Mouse (Mus musculus) liver, adult 2 months (tissue): ENCODE data around the gene Zmynd8.

Experiments
- CTCF ChIP-seq: fragments of 200-500 bp; IDR thresholded peaks from 2 replicates; pipeline ENCODE4 v1.5.1; 2011; ENCODE audit warnings: low read depth, low read length, control low read depth
- POLR2A ChIP-seq: fragments of 200-500 bp; IDR thresholded peaks from 2 replicates; pipeline ENCODE4 v1.6.1; 2011; ENCODE audit warnings: low read length, control low read depth; ENCODE audit not compliant: insufficient read depth; ENCODE audit errors: extremely low read depth

DNA sequence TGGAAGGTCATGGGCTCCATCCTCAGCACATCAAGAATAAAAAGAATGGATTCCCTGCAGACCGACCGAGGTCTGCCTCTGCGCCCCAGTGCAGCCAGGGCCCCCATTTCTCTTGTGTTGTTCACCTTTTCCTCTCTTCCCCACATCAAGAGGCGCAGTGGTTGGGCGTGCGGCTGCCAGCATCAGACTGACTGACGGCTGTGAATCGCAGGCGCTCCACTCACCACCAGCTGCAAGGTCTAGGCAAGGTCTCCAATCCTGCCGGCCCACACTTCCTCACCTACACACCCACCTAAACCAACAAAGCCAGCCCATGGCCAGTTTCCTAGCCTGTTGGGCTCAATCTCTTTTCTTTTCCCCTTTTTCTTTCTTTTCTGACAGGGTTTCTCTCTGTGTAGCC lies 8.4 kb downstream of the Zmynd8 start:
- TF ChIP-seq CTCF: no peak
- TF ChIP-seq POLR2A: no peak
